Mouse (Mus musculus) limb, embryonic 14.5 days (tissue): ENCODE measurements at regions not wholly inside any gene's neighbourhood (a gene's known extent, or its start where the extent isn't known, plus 50 kb on each side); places are given as distances from the start of the nearest gene placed in this dataset.

Source experiments
- ATAC-seq: fragments of 200-750 bp; cut with Nextera tagmentation; 2 replicates; pipeline ENCODE4 v1.8.0; 2017; ENCODE audit warnings: low read depth, moderate number of reproducible peaks, moderate TSS enrichment; ENCODE audit not compliant: low FRiP score
- DNase-seq: peaks from one replicate; pipeline ENCODE4 v3.0.0-alpha.2; 2015; ENCODE audit warnings: low spot score
- H3K27ac ChIP-seq: fragments of 300-500 bp; sonication (generic); replicated peaks from 2 replicates; pipeline ENCODE4 v1.5.1; 2014; ENCODE audit warnings: low read depth, mild to moderate bottlenecking, low read length, moderate library complexity, mixed read lengths
- H3K27me3 ChIP-seq: fragments of 300-500 bp; sonication (generic); 2 replicates; pipeline ENCODE4 v1.6.1; 2014; ENCODE audit warnings: low read length, mixed read lengths; ENCODE audit not compliant: control insufficient read depth, insufficient read depth
- H3K36me3 ChIP-seq: fragments of 300-500 bp; sonication (generic); 2 replicates; pipeline ENCODE4 v1.6.1; 2014; ENCODE audit warnings: mild to moderate bottlenecking, low read length, moderate library complexity, mixed read lengths; ENCODE audit not compliant: control insufficient read depth, insufficient read depth
- H3K4me1 ChIP-seq: fragments of 300-500 bp; sonication (generic); 2 replicates; pipeline ENCODE4 v1.6.1; 2014; ENCODE audit warnings: antibody characterized with exemption, low read length, mixed read lengths; ENCODE audit not compliant: control insufficient read depth, insufficient read depth
- H3K4me2 ChIP-seq: fragments of 300-500 bp; sonication (generic); replicated peaks from 2 replicates; pipeline ENCODE4 v1.6.1; 2014; ENCODE audit warnings: low read depth, mild to moderate bottlenecking, low read length, moderate library complexity; ENCODE audit not compliant: severe bottlenecking
- H3K4me3 ChIP-seq: fragments of 300-500 bp; sonication (generic); replicated peaks from 2 replicates; pipeline ENCODE4 v1.5.1; 2014; ENCODE audit warnings: low read length
- H3K9ac ChIP-seq: fragments of 300-500 bp; sonication (generic); 2 replicates; pipeline ENCODE4 v1.6.1; 2014; ENCODE audit warnings: mild to moderate bottlenecking, low read depth, low read length, moderate library complexity; ENCODE audit not compliant: severe bottlenecking
- H3K9me3 ChIP-seq: fragments of 300-500 bp; sonication (generic); 2 replicates; pipeline ENCODE4 v1.6.1; 2016; ENCODE audit warnings: low read length; ENCODE audit not compliant: control insufficient read depth
- POLR2A ChIP-seq: fragments of 200-500 bp; IDR thresholded peaks from 2 replicates; pipeline ENCODE4 v1.8.0; 2012; ENCODE audit warnings: inconsistent platforms, mild to moderate bottlenecking, moderate library complexity, borderline replicate concordance; ENCODE audit not compliant: insufficient read depth, insufficient read length; ENCODE audit errors: extremely low read depth
- WGBS: fragments of 180-500 bp; shearing (Covaris S2); extraction: QIAGEN DNeasy Blood & Tissue Kit; methylation state at CpG from one replicate; pipeline ENCODE4 v1.1.7; 2014; 5-methylcytosine and 5-hydroxymethylcytosine counted together

DNA sequence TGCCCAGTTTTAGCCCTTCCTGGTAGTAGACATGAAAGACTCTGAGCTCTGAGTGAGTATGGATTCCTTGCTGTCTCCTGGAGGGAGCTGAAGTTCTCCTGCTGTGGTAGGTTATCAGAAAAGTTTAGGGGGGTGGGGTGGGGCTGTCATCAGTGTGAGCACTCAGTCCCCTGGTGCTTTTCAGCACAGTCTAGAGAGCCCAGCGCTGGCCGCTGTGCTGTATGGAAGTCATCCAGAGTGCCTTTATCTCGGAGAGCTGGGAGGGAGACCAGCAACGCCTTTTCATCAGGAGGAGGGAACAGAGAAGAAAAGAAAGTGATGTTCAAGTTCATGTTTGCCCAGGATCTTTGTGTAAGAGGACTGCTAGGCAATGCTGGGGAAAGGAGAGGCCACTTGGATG lies 163.6 kb downstream of the Cyp26b1 start:
- 76% methylated on average over 4 of the region's 4 CpGs for WGBS
- peaks cover 26% of the 10 kb centered on the region for H3K4me1 ChIP-seq

DNA sequence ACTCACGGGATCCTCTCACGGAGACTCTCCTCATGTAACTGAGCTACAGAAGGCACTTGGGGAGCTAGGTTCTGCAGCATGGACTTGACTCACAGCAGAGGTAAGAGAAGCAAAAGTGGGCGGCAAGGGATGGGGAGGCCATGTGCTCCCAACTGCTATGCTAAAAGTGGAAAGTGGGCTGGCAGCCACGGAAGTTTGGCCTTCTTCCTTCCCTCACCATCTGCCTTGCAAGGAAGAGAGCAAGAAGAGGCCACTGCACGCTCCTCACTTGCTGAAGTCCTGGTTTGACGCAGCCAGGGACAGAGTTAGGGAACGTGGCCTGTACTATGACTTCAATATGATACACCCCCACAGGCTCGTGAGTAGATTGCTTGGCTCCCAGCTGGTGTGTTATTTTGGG lies 164.5 kb downstream of the Cyp26b1 start:
- ATAC-seq: no peak
- no peak overlapping the region for H3K4me2 ChIP-seq
- no peaks in the 10 kb centered on the region for H3K9me3 ChIP-seq
- peaks cover 26% of the 10 kb centered on the region for H3K4me1 ChIP-seq
- no peaks in the 10 kb centered on the region for H3K27me3 ChIP-seq
- H3K27ac ChIP-seq: no peak overlapping the region
- no peaks in the 10 kb centered on the region for H3K36me3 ChIP-seq
- DNase-seq: no peak
- no peak overlapping the region for H3K4me3 ChIP-seq
- H3K9ac ChIP-seq: no peak overlapping the region
- TF ChIP-seq POLR2A: no peak
- 62% methylated on average over 8 of the region's 8 CpGs for WGBS

More for the DNA sequence above, 163.6 kb downstream of the Cyp26b1 start:
- Histone ChIP-seq H3K27ac (0 out of 2 replicates have a peak overlapping the region, but pooled peaks have one; percentile 35), H3K9ac (no peak overlapping the region), H3K4me2 (no peak overlapping the region), H3K36me3 (no peaks in the 10 kb centered on the region), H3K4me3 (no peak overlapping the region), H3K9me3 (no peaks in the 10 kb centered on the region), H3K27me3 (no peaks in the 10 kb centered on the region)
- DNase-seq (no peak), ATAC-seq (no peak)
- TF ChIP-seq POLR2A: no peak

DNA sequence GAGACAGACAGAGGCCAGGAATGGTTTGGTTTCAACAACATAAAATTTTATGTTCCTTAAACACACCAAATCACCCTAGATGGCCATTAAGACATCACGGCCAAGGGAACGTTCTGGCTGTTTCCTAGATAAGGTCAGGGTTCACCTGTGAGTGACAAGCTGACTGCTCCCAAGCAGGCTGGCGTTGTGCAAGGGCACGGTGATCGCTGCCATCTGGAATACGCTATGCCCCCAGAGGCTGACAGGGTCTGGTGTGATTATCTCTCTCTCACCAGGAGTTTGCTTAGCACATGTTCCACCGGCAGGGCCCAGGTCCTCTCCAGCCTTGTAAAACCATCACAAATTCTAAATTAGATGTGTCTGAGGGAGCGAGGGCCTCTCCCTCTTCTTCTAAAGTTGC lies 167.0 kb downstream of the Cyp26b1 start:
- Histone ChIP-seq H3K36me3 (no peaks in the 10 kb centered on the region), H3K4me1 (peaks cover 17% of the 10 kb centered on the region), H3K27ac (no peak overlapping the region), H3K27me3 (no peaks in the 10 kb centered on the region), H3K4me3 (no peak overlapping the region), H3K4me2 (no peak overlapping the region), H3K9ac (no peak overlapping the region), H3K9me3 (no peaks in the 10 kb centered on the region)
- ATAC-seq (no peak), DNase-seq (no peak)
- TF ChIP-seq POLR2A: no peak
- 35% methylated on average over 8 of the region's 8 CpGs for WGBS

DNA sequence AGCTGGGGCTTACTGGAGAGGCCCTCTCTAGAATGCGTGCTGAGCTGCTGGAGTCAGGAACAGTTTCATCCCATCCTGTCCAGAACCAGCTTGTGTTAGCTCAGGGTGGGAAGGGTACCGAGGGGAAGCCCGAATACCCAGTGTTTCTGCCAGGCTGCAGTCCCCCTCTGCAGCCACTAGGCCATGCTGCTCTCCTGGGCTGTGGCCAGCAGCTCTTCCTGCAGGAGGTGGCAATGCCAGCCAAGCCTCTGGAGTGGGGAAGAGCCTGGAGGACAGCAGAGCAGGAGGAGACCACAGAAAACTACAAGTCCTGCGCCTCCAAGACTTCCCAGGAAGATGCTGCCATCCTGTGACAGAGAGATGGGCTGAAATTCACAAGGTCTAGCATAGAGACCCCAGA lies 167.9 kb downstream of the Cyp26b1 start:
- Histone ChIP-seq H3K27me3 (no peaks in the 10 kb centered on the region), H3K4me1 (peaks cover 8% of the 10 kb centered on the region), H3K27ac (no peak overlapping the region), H3K36me3 (no peaks in the 10 kb centered on the region), H3K9me3 (no peaks in the 10 kb centered on the region), H3K4me3 (no peak overlapping the region), H3K4me2 (no peak overlapping the region), H3K9ac (no peak overlapping the region)
- DNase-seq: peak; percentile 12
- 31% methylated on average over 4 of the region's 4 CpGs for WGBS
- ATAC-seq: no peak
- no peak for TF ChIP-seq POLR2A

DNA sequence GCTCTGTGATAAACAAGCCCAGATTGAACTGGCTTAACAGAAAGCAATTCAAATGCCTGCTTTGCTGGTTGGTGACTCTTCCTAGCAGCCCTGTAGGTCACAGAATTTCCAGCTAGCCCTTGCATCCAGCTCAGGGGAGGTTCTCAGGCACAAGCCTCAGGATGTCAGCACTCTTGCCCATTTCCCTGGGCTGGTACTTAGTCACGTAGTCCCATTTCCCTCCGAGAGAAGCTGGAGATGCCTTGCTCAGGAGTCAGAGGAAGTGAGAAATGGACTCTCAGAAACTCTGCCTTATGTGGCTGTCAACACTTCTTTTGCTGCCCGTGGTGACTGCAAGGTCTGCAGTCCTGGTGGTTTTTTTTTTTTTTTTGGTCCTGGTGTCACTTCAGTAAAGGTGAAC lies 170.8 kb downstream of the Cyp26b1 start:
- ATAC-seq (no peak), DNase-seq (no peak)
- Histone ChIP-seq H3K9me3 (no peaks in the 10 kb centered on the region), H3K4me2 (no peak overlapping the region), H3K36me3 (no peaks in the 10 kb centered on the region), H3K9ac (no peak overlapping the region), H3K4me3 (no peak overlapping the region), H3K27me3 (no peaks in the 10 kb centered on the region), H3K4me1 (0 out of 2 replicates have a peak, but pooled peaks cover 3% of the 10 kb centered on the region), H3K27ac (no peak overlapping the region)
- TF ChIP-seq POLR2A: no peak
- 38% methylated on average over 3 of the region's 3 CpGs for WGBS

DNA sequence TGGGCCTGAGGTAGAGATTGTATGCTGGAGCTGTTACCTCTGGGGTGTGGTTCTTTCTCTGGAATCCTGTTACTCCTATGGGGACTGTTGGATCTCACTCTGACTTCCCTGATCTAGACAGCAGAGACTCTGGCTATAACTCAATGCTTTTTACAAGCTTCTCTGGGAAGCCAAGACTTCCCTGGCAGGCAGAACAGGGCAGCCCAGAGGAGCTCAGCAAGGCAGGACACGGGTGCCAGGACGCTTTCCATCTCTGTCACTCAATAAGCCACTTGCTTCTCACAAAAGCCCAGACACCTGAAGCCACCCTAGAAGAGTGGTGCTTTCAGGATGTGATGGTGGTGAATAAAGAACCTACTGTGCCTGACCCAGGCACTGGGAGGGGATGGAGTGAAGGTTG lies 174.0 kb downstream of the Cyp26b1 start:
- H3K4me2 ChIP-seq: no peak overlapping the region
- DNase-seq (no peak), ATAC-seq (no peak)
- WGBS: 51% methylated on average over 2 of the region's 2 CpGs
- H3K36me3 ChIP-seq: no peaks in the 10 kb centered on the region
- H3K9me3 ChIP-seq: no peaks in the 10 kb centered on the region
- H3K4me1 ChIP-seq: peaks cover 3% of the 10 kb centered on the region; the same call in 1 of the 2 replicates
- no peaks in the 10 kb centered on the region for H3K27me3 ChIP-seq
- no peak overlapping the region for H3K4me3 ChIP-seq
- no peak overlapping the region for H3K27ac ChIP-seq
- TF ChIP-seq POLR2A: no peak
- H3K9ac ChIP-seq: no peak overlapping the region
